Mouse (Mus musculus): ENCODE results near the gene D130043K22Rik.
A peak's percentile ranks its signal among the peaks of the same experiment; 100 is the strongest.

DNA sequence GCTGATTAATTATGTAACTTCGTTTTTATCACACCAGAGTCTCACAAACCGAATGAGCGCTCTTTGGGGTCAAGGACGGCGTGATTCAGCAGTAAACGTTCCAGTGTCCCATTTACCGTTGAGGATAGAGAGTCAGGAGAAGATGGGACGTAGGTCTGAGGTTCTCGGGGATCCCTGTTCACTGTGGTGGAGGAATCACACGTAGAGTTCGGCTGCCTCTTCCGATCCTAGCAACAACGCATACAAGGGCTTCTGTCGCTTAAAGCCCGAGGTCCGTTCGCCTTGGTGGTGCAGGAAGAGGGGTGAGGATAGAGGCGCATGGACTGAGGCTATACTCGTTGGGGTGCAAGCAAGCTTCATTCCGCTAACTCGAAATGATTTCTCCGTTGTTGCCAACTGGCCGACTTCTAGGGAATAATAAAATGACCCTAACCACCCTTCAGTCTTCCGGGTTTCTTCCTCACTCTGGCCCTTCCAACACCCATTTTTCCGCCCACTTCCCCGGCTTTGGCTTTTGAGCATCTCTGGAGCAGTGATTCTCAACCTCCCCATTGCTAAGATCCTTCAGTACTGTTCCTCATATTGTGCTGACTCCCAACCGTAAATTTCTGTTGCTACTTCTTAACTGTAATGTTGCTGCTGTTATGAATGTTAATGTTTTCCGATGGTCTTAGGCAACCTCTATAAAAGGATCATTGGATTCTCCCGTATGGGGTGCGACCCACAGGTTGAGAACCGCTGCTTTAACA is 44.8 kb upstream of the D130043K22Rik start:
- TF ChIP-seq CTCF (IDR thresholded peaks at IDR 0.05; ENCODE audit: insufficient read depth, low read length) (no peak), POLR2A (IDR thresholded peaks at IDR 0.05; ENCODE audit: borderline replicate concordance, extremely low read depth, low read depth, low read length) (peak; percentile 58; the same call in 1 of the 2 replicates)
